Mouse (Mus musculus) brain, embryonic 18.5 days (tissue): ENCODE measurements around the gene Gpbp1l1.

Experiments used
- DNase-seq: peaks from one replicate; pipeline ENCODE4 v3.0.0-alpha.2; 2012; ENCODE audit warnings: low read depth, low spot score

Gene Gpbp1l1

GRCm38 (mm10) chr4:116635197-116635596 lies 77.7 kb downstream of the Gpbp1l1 start:
- no peak for DNase-seq

GRCm38 (mm10) chr4:116638821-116639220 lies 81.4 kb downstream of the Gpbp1l1 start:
- DNase-seq, result no peak

GRCm38 (mm10) chr4:116642071-116642470 lies 84.6 kb downstream of the Gpbp1l1 start:
- no peak for DNase-seq
